Mouse (Mus musculus): ENCODE data around the gene Srm. TPM values are rescaled to one million over a fixed set of nuclear protein-coding genes. Genes with fewer than 3 reads are reported as not detected.

Gene Srm
- total and polyA plus RNA-seq, 3 experiments, result 305 to 765 (median 332) TPM

DNA sequence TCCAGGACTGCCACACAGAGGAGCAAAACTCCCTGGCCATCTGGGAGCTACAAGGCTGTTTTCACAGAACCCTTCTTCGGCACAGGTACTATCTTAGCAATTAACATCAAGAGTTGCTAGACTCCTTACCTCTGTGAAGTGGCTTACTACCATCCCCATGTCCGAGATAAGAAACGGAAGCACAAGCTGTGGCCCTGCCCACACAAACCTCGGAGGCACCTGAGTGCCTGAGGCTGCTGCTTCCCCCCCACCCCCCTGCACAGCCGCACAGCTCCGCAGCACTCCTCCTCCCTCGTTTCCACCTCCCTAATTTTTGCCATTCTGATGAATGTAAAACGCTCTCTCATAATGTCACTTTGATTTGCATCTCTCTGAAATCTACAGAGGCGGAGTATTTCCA, 47.0 kb downstream of the Srm start:
- H3K27ac ChIP-seq (ENCODE audit: control insufficient read depth, low read depth, low read length), result no peak overlapping the region
- H3K9ac ChIP-seq (ENCODE audit: control insufficient read depth, low read depth, low read length, poor library complexity, severe bottlenecking), result no peak overlapping the region
- H3K79me2 ChIP-seq (ENCODE audit: control insufficient read depth, insufficient read depth, low read length, poor library complexity), result no peaks in the 10 kb centered on the region
- H3K4me3 ChIP-seq (ENCODE audit: control insufficient read depth in 1 of 2, insufficient read depth in 1 of 2, low read depth in 2 of 2, low read length in 2 of 2), result no peak overlapping the region
- H3K9me3 ChIP-seq (replicated peaks; ENCODE audit: insufficient read depth, low read length), result no peaks in the 10 kb centered on the region
- H3K4me1 ChIP-seq (ENCODE audit: control insufficient read depth in 1 of 2, insufficient read depth in 2 of 2, low read length in 2 of 2), result peaks cover 0 to 16% of the 10 kb centered on the region in 2 experiments; a peak in 2 of 4 replicates
- TF ChIP-seq ZMIZ1 (IDR thresholded peaks at IDR 0.05; ENCODE audit: low read depth, low read length), result no peak
- no peak for TF ChIP-seq MYB (IDR thresholded peaks at IDR 0.05; ENCODE audit: low read depth, low read length)
- no peak for TF ChIP-seq BHLHE40 (IDR thresholded peaks at IDR 0.05; ENCODE audit: borderline replicate concordance, low read depth, low read length)
- no peak for TF ChIP-seq MYC (IDR thresholded peaks at IDR 0.05; ENCODE audit: low read depth, low read length)
- TF ChIP-seq RAD21 (IDR thresholded peaks at IDR 0.05; ENCODE audit: low read depth, low read length), result no peak
- no peak for TF ChIP-seq RCOR1 (IDR thresholded peaks at IDR 0.05; ENCODE audit: low read depth, low read length)
- DNase-seq (ENCODE audit: low read depth, low spot score), result no peak
- no peaks in the 10 kb centered on the region; a peak in 1 of 4 replicates for H3K27me3 ChIP-seq (ENCODE audit: control insufficient read depth in 1 of 2, insufficient read depth in 2 of 2, low read length in 2 of 2)
- H3K36me3 ChIP-seq (ENCODE audit: control insufficient read depth in 1 of 2, insufficient read depth in 2 of 2, low read length in 2 of 2), result peaks cover 0 to 9% of the 10 kb centered on the region in 2 experiments; a peak in 2 of 4 replicates

DNA sequence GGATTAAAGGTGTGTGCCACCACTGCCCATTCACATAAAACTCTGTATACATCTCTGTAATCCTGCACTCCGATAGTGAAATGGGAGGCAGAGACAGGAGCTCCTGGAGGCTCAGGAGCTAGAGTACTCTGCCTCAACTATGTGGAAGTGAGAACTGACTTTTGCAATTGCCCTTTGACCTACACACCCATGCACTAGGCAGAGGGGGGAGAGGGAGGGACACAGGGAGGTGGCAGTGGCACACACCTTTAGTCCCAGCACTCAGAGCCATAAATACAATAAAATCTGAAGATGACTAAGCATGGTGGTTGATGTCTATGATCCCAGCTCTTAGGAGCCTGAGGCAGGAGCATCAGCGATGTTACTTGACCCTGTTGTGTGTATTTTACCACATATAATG, 48.2 kb downstream of the Srm start:
- H3K9me3 ChIP-seq (replicated peaks; ENCODE audit: insufficient read depth, low read length), result no peaks in the 10 kb centered on the region
- H3K27ac ChIP-seq (ENCODE audit: control insufficient read depth, low read depth, low read length), result no peak overlapping the region
- no peak for DNase-seq (ENCODE audit: low read depth, low spot score)
- H3K9ac ChIP-seq (ENCODE audit: control insufficient read depth, low read depth, low read length, poor library complexity, severe bottlenecking), result no peak overlapping the region
- H3K4me1 ChIP-seq (ENCODE audit: control insufficient read depth in 1 of 2, insufficient read depth in 2 of 2, low read length in 2 of 2), result peaks cover 0 to 12% of the 10 kb centered on the region in 2 experiments; a peak in 1 of 4 replicates
- H3K4me3 ChIP-seq (ENCODE audit: control insufficient read depth in 1 of 2, insufficient read depth in 1 of 2, low read depth in 2 of 2, low read length in 2 of 2), result no peak overlapping the region
- TF ChIP-seq TCF12 (IDR thresholded peaks at IDR 0.05; ENCODE audit: low read depth, low read length), result no peak
- no peak for TF ChIP-seq SMC3 (IDR thresholded peaks at IDR 0.05; ENCODE audit: low read depth, low read length)
- TF ChIP-seq MEF2A (IDR thresholded peaks at IDR 0.05; ENCODE audit: extremely low read depth, insufficient replicate concordance, low read depth, low read length, poor library complexity, severe bottlenecking), result no peak
- TF ChIP-seq USF2 (IDR thresholded peaks at IDR 0.05; ENCODE audit: borderline replicate concordance in 1 of 2, insufficient read depth in 1 of 2, low read depth in 1 of 2, low read length in 2 of 2), result no peak
- TF ChIP-seq TAL1 (IDR thresholded peaks at IDR 0.05; ENCODE audit: low read length), result no peak
- TF ChIP-seq POLR2AphosphoS5 (IDR thresholded peaks at IDR 0.05; ENCODE audit: borderline replicate concordance, low read depth, low read length), result no peak
- no peak for TF ChIP-seq HCFC1 (IDR thresholded peaks at IDR 0.05; ENCODE audit: low read depth, low read length)
- TF ChIP-seq E2F4 (IDR thresholded peaks at IDR 0.05; ENCODE audit: borderline replicate concordance, low read depth, low read length), result no peak
- TF ChIP-seq MAZ (IDR thresholded peaks at IDR 0.05; ENCODE audit: low read depth, low read length), result no peak
- no peaks in the 10 kb centered on the region; a peak in 1 of 4 replicates for H3K36me3 ChIP-seq (ENCODE audit: control insufficient read depth in 1 of 2, insufficient read depth in 2 of 2, low read length in 2 of 2)
- H3K79me2 ChIP-seq (ENCODE audit: control insufficient read depth, insufficient read depth, low read length, poor library complexity), result no peaks in the 10 kb centered on the region
- no peaks in the 10 kb centered on the region; a peak in 1 of 4 replicates for H3K27me3 ChIP-seq (ENCODE audit: control insufficient read depth in 1 of 2, insufficient read depth in 2 of 2, low read length in 2 of 2)

Measured in MEL (cell line).